Mouse (Mus musculus) CD8-positive naive resting alpha-beta T cell, adult 2 months (primary cell): ENCODE results near the gene Eef2.
"Not testable (repeated sequence)": the region's sequence is repeated elsewhere in the genome, so short reads cannot be mapped to it uniquely, and the experiment has no call there.

Experiments used
- DNase-seq, 2 experiments: peaks; one replicate each; pipeline ENCODE4 v3.0.0; 2022; ENCODE audit warnings: low read depth in 2 of 2, low spot score in 2 of 2

The Eef2 gene

DNA sequence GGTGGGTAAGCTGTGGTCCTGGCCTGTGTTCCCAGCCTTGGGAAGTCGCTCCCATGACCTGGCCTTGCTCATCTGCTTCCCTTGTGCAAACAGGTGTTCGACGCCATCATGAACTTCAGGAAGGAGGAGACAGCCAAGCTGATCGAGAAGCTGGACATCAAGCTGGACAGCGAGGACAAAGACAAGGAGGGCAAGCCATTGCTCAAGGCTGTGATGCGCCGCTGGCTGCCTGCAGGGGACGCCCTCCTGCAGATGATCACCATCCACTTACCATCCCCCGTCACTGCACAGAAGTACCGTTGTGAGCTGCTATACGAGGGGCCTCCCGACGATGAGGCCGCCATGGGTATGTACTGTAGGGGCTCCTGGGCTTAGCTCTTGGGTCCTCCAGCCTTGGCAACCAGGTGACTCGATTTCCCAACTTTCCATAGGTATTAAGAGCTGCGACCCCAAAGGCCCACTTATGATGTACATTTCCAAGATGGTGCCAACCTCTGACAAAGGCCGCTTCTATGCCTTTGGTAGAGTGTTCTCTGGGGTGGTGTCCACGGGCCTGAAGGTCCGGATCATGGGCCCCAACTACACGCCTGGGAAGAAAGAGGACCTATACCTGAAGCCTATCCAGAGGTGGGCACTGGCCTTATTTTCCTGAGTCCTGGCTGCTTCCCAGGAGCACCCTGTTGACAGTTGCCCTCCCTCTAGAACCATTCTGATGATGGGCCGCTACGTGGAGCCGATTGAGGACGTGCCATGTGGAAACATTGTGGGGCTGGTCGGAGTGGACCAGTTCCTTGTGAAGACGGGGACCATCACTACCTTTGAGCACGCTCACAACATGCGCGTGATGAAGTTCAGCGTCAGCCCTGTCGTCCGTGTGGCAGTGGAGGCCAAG is 3.3 kb downstream of the Eef2 start:
- no peak for DNase-seq

DNA sequence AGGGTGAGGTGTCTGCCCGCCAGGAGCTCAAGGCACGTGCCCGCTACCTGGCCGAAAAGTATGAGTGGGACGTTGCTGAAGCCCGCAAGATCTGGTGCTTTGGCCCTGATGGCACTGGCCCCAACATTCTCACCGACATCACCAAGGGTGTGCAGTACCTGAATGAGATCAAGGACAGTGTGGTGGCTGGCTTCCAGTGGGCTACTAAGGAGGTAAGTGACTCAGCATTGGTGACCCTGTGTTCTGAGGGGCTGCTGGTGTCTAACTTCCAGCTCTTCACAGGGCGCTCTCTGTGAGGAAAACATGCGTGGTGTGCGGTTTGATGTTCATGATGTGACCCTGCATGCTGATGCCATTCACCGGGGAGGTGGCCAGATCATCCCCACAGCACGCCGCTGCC is 4.5 kb downstream of the Eef2 start:
- no peak for DNase-seq

- DNase-seq: not testable (repeated sequence)
Observed at GRCm38 (mm10) chr10:81181860-81182259, 5.4 kb downstream of the Eef2 start.

DNA sequence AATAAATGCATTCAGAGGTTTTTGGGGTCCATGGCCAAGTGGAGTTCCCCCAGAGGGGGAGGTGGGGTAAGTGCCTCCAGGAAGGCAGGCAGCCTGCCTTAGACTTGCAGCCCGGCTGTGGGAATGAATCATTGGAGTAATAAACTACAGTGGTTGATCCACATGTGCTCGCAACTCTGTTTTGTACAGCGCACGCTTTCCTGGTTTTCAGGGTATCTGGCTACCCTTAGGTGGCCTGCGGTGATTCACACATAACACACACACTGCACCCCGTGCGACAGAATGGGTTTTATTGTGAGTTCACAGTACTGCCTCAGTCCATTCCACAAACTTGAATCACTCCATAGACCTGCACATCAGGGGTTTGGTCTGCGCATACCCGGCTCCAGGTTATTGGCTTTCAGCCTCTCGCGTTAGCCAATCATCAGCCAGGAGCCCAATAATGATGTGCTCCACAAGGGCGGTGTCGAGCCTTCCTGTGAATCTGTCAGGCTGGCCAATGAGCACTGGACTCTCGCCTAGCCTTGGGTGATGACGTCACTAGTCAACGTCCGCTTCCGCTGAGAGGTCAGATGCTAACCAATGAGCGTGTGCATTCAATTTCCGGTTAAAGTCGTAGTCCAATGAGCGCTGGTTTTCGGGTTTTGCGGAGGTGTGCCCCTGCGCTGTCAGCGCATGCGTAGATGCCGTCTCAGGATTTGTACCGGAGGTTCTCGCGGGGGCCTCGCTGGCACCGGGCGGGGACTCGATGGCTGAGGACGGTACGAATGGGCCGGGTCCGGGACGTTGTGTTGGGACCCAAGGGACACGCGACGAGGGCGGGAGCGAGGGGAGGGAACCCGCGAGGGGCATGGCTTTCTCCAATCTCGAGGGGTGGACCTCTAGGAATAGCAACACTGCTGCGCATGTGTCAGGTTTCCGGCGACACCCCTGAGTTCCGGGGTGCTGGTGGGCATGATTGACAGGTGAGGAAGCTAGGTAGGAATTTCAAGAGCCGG is 6.2 kb downstream of the Eef2 start, which contains the start of gene Dapk3:
Gene Dapk3 (plus strand): TSS at position 670 of the 998 bp plus-strand sequence.
- peak; percentile 92 to 93 for DNase-seq

DNA sequence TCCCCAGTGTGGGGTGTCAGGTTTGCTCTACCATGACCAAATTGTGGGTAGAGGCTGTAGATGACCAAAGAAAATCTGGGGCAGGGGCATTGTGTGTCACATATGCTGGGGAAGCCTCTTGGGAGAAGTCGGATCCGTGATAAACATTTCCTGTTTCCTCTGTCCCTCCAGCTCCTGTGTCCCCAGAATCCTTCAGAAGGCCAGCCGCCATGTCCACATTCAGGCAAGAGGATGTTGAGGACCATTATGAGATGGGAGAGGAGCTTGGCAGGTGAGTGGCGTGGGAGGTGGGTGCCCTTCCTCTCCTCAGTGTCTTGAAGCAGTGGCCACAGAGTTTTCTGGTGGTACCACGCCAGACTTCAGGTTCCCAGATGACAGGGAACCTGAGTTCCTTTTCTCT is 7.4 kb downstream of the Eef2 start, which contains the start of gene 4930442H23Rik:
Gene 4930442H23Rik (minus strand): TSS at position 45 of the 400 bp plus-strand sequence.
- no peak for DNase-seq

DNA sequence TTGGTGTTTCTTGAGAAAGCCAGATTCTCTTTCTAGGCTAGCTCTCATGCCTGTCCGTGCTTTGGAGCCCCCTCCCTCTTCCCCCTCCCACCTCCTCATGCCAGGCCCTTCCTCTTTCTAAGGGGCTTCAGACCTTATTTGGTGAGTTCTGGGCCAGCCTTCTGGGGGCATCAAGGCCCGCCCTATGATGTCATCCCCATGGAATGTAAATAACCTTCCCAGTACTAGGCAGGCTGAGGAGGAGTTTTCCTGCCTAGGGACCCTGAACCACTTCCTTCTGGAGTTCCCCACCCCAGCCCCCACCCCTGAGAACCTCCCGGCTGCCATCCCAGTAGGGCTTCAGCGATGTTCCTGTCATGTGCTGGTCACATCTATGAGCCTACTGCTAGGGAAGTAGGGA is 8.3 kb downstream of the Eef2 start:
- DNase-seq: no peak

- no peak for DNase-seq
Observed at GRCm38 (mm10) chr10:81187161-81187560, 10.7 kb downstream of the Eef2 start.

DNA sequence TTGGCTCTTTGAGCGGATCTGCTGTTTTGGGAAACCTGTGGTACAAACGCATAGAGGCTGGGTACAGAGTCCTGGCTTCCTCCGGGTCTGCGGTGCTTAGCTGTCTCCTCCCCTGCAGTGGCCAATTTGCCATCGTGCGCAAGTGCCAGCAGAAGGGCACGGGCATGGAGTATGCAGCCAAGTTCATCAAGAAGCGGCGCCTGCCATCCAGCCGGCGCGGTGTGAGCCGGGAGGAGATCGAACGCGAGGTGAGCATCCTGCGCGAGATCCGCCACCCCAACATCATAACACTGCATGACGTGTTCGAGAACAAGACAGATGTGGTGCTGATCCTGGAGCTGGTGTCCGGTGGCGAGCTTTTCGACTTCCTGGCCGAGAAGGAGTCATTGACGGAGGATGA is 13.4 kb downstream of the Eef2 start:
- DNase-seq: no peak

GRCm38 (mm10) chr10:81190236-81190911 is 13.9 kb downstream of the Eef2 start:
- no peak for DNase-seq

- DNase-seq: no peak
Observed at GRCm38 (mm10) chr10:81190912-81191321, 14.5 kb downstream of the Eef2 start.

GRCm38 (mm10) chr10:81191342-81191982 is 15.0 kb downstream of the Eef2 start:
- DNase-seq: no peak

DNA sequence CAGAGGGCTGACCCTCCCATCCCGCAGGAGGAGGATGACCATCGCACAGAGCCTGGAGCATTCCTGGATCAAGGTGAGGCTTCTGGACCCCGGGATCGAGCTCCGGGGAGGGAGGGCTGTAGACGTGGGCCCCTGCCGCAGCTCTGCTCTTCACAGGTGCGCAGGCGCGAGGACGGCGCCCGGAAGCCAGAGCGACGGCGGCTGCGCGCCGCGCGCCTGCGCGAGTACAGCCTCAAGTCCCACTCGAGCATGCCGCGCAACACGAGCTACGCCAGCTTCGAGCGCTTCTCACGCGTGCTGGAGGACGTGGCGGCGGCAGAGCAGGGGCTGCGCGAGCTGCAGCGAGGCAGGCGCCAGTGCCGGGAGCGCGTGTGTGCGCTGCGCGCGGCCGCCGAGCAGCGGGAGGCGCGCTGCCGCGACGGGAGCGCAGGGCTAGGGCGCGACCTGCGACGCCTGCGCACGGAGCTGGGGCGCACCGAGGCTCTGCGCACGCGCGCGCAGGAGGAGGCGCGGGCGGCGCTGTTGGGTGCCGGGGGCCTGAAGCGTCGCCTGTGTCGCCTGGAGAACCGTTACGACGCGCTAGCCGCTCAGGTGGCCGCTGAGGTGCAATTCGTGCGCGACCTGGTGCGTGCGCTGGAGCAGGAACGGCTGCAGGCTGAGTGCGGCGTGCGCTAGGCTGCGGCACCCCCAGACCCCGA is 16.0 kb downstream of the Eef2 start:
- DNase-seq: peak; percentile 75 to 79

DNA sequence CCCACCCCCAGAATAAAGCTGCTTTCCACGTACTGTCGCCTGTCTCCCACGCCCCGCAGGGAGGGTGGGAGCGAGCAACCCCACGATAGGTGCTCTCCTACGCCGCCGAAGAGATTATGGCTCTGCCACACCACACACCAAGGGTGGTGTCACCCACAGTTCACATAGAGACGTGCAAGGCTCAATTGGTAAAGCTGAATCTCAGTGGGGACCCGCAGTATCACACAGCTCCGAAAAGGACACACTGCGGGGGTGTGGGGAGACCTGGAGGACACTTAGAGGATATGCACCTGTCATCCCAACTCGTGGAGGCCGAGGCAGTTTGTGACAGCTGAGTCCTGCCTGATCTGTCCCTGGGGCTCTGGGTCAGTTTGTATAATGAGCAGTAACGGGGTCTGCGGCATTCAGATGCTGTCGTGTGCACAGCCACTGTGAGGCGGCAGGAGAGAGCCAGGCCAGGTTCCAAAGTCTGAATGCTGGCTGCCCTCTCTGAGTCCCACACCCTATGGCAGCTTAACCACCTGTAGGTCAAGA is 16.6 kb downstream of the Eef2 start:
- no peak for DNase-seq

DNA sequence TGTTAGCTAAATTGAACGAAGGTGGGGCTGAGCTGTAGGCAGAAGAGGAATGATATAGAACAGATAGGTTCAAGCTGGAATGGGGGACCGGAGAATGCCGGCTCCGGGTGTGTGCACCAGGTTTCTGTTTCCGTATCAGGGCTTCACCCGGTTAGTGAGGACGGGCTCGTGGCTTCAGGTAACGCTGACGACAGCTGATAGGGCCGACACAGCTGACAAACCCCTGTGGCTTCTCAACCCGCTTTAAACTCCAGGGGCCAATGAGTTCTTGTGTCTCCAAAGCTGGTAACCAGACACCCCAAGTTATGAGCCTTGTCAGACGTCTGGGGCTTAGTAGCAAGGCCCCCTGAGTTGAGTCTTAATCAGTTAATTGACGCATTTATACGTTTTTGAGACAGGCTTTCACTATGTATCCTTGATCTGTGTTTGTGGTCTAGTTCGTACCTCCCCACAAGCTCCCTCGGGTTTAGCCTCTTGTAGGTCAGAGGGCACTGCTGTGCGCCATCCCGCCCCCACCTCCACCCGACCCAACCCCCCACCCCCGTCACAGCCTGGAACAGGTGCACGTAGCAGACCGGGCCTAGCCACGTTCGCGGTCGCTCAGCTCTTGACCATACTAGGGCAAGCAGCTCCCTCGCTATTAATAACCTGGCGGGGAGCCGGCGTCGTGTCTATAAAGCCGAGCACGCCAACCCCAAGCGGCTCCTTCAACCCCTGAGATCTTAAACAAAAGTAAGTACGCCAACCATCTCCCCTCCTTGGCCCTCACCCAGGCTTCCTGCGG is 17.8 kb downstream of the Eef2 start:
- peak in 1 of 2 experiments; percentile 49 for DNase-seq

- no peak for DNase-seq
Observed at GRCm38 (mm10) chr10:81195300-81195699, 18.9 kb downstream of the Eef2 start.

DNA sequence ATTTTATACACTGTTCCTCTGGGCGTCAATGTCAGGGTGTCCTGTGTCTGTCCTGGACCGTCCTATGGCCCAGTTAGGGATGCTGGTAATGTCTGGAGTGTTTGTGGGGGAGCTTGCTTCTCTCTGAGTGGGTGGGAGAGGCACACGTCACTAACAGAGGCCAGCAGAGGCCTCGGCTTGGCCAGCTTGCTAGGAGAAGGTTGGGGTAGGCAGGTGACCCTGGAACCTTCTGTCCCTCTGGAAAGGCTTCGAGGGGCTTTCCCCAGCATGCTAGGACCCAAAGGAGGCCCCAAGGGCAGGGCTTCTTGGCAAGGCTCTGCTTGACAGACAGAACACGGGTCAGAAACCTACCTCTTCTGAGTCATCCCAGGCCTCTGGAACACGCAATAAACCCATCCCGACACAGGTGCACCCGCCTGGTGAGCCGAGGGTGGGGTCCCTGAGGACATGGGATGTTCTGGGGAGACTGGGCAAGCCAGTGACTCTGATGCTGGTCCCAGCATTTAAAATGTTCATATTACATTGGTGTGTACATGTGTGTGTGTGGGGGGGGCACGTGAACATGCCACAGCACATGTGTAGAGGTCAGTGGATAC is 20.1 kb downstream of the Eef2 start:
- DNase-seq: no peak

GRCm38 (mm10) chr10:81197305-81197704 is 20.9 kb downstream of the Eef2 start:
- DNase-seq: no peak

- peak; percentile 68 to 75 for DNase-seq
Observed at GRCm38 (mm10) chr10:81198230-81198629, 21.8 kb downstream of the Eef2 start.
